Mouse (Mus musculus) forebrain, embryonic 10.5 days (tissue): ENCODE measurements around the gene Syt1. TPM values are rescaled to one million over a fixed set of nuclear protein-coding genes. Genes with fewer than 3 reads are reported as not detected.

Experiments used
- DNase-seq: peaks from one replicate; pipeline ENCODE4 v3.0.0-alpha.2; 2017; ENCODE audit warnings: low spot score; ENCODE audit errors: extremely low spot score
- H3K27ac ChIP-seq: fragments of 300-500 bp; sonication (generic); 2 replicates; pipeline ENCODE4 v1.5.1; 2016; ENCODE audit warnings: mild to moderate bottlenecking
- H3K27me3 ChIP-seq: fragments of 300-500 bp; sonication (generic); 2 replicates; pipeline ENCODE4 v1.6.1; 2016; ENCODE audit warnings: mild to moderate bottlenecking; ENCODE audit not compliant: poor library complexity, severe bottlenecking
- H3K36me3 ChIP-seq: fragments of 300-500 bp; sonication (generic); replicated peaks from 2 replicates; pipeline ENCODE4 v1.6.1; 2016; ENCODE audit warnings: mild to moderate bottlenecking, moderate library complexity
- H3K4me1 ChIP-seq: fragments of 300-500 bp; sonication (generic); 2 replicates; pipeline ENCODE4 v1.6.1; 2016
- H3K4me3 ChIP-seq: fragments of 300-500 bp; sonication (generic); 2 replicates; pipeline ENCODE4 v1.5.1; 2016; ENCODE audit warnings: mild to moderate bottlenecking, moderate library complexity
- H3K9me3 ChIP-seq: fragments of 300-500 bp; sonication (generic); 2 replicates; pipeline ENCODE4 v1.6.1; 2016; ENCODE audit warnings: mild to moderate bottlenecking, moderate library complexity
- WGBS: fragments of 180-500 bp; shearing (Covaris S2); methylation state at CpG from one replicate; pipeline ENCODE4 v1.1.7; 2016; 5-methylcytosine and 5-hydroxymethylcytosine counted together
- polyA plus RNA-seq: library from polyadenylated mRNA; unstranded; fragments of >200 nt; fragmentation: Nextera tagmentation; extraction: Ambion mirVana; gene quantifications from 2 replicates; pipeline ENCODE4 v1.2.1, GENCODE M21; 2016

The Syt1 gene
- polyA plus RNA-seq, 1 experiment from 2014 or later: 3.8 TPM

- Histone ChIP-seq H3K36me3 (no peaks in the 10 kb centered on the region), H3K4me3 (no peak overlapping the region), H3K27ac (no peak overlapping the region), H3K27me3 (no peaks in the 10 kb centered on the region), H3K9me3 (no peaks in the 10 kb centered on the region), H3K4me1 (peaks cover 14% of the 10 kb centered on the region)
- no peak for DNase-seq
Measured at GRCm38 (mm10) chr10:108577611-108578010, 433.2 kb downstream of the Syt1 start.

GRCm38 (mm10) chr10:108572764-108573163, 438.0 kb downstream of the Syt1 start:
- Histone ChIP-seq H3K4me3 (no peak overlapping the region), H3K36me3 (no peaks in the 10 kb centered on the region), H3K9me3 (no peaks in the 10 kb centered on the region), H3K27me3 (no peaks in the 10 kb centered on the region), H3K27ac (no peak overlapping the region), H3K4me1 (peaks cover 46% of the 10 kb centered on the region)
- 77% methylated on average over 4 of the region's 4 CpGs for WGBS
- DNase-seq: no peak

- Histone ChIP-seq H3K27me3 (no peaks in the 10 kb centered on the region), H3K36me3 (no peaks in the 10 kb centered on the region), H3K27ac (no peak overlapping the region), H3K4me1 (peaks cover 48% of the 10 kb centered on the region), H3K4me3 (no peak overlapping the region), H3K9me3 (no peaks in the 10 kb centered on the region)
- WGBS: 53% methylated on average over 5 of the region's 5 CpGs
- no peak for DNase-seq
Measured at GRCm38 (mm10) chr10:108571104-108571503, 439.7 kb downstream of the Syt1 start.

- no peaks in the 10 kb centered on the region for H3K9me3 ChIP-seq
- DNase-seq: no peak
- H3K4me3 ChIP-seq: no peak overlapping the region
- no peaks in the 10 kb centered on the region for H3K36me3 ChIP-seq
- 71% methylated on average over 6 of the region's 6 CpGs for WGBS
- H3K4me1 ChIP-seq: peaks cover 48% of the 10 kb centered on the region
- no peaks in the 10 kb centered on the region for H3K27me3 ChIP-seq
- 0 out of 2 replicates have a peak overlapping the region, but pooled peaks have one; percentile 4 for H3K27ac ChIP-seq
Measured at GRCm38 (mm10) chr10:108569568-108570139, 441.1 kb downstream of the Syt1 start.

- no peaks in the 10 kb centered on the region for H3K36me3 ChIP-seq
- DNase-seq: no peak
- H3K9me3 ChIP-seq: no peaks in the 10 kb centered on the region
- H3K4me1 ChIP-seq: peaks cover 48% of the 10 kb centered on the region
- no peak overlapping the region for H3K4me3 ChIP-seq
- WGBS: 62% methylated on average over 6 of the region's 6 CpGs
- no peaks in the 10 kb centered on the region for H3K27me3 ChIP-seq
- 0 out of 2 replicates have a peak overlapping the region, but pooled peaks have one; percentile 4 for H3K27ac ChIP-seq
Measured at GRCm38 (mm10) chr10:108568925-108569324, 441.9 kb downstream of the Syt1 start.

GRCm38 (mm10) chr10:108568136-108568535, 442.6 kb downstream of the Syt1 start:
- peak overlapping the region; percentile 31 for H3K27ac ChIP-seq
- H3K36me3 ChIP-seq: no peaks in the 10 kb centered on the region
- no peaks in the 10 kb centered on the region for H3K9me3 ChIP-seq
- WGBS: 14% methylated on average over 8 of the region's 8 CpGs
- no peaks in the 10 kb centered on the region for H3K27me3 ChIP-seq
- peak; percentile 39 for DNase-seq
- no peak overlapping the region for H3K4me3 ChIP-seq
- peaks cover 48% of the 10 kb centered on the region for H3K4me1 ChIP-seq

- peaks cover 48% of the 10 kb centered on the region for H3K4me1 ChIP-seq
- WGBS: 96% methylated on average over 6 of the region's 6 CpGs
- H3K27me3 ChIP-seq: no peaks in the 10 kb centered on the region
- H3K4me3 ChIP-seq: no peak overlapping the region
- DNase-seq: no peak
- H3K27ac ChIP-seq: no peak overlapping the region
- no peaks in the 10 kb centered on the region for H3K9me3 ChIP-seq
- no peaks in the 10 kb centered on the region for H3K36me3 ChIP-seq
Measured at GRCm38 (mm10) chr10:108567456-108567855, 443.3 kb downstream of the Syt1 start.

- DNase-seq: no peak
- H3K9me3 ChIP-seq: no peaks in the 10 kb centered on the region
- peaks cover 10% of the 10 kb centered on the region for H3K4me1 ChIP-seq
- H3K36me3 ChIP-seq: no peaks in the 10 kb centered on the region
- WGBS: 80% methylated on average over 2 of the region's 2 CpGs
- no peaks in the 10 kb centered on the region for H3K27me3 ChIP-seq
- H3K27ac ChIP-seq: no peak overlapping the region
- no peak overlapping the region for H3K4me3 ChIP-seq
Measured at GRCm38 (mm10) chr10:108559607-108559908, 451.2 kb downstream of the Syt1 start.

- H3K9me3 ChIP-seq: no peaks in the 10 kb centered on the region
- H3K4me1 ChIP-seq: peaks cover 10% of the 10 kb centered on the region
- DNase-seq: no peak
- no peak overlapping the region for H3K4me3 ChIP-seq
- no peaks in the 10 kb centered on the region for H3K36me3 ChIP-seq
- 85% methylated on average over 19 of the region's 19 CpGs for WGBS
- no peak overlapping the region for H3K27ac ChIP-seq
- H3K27me3 ChIP-seq: no peaks in the 10 kb centered on the region
Measured at GRCm38 (mm10) chr10:108558812-108559606, 451.8 kb downstream of the Syt1 start.

- no peaks in the 10 kb centered on the region for H3K4me1 ChIP-seq
- H3K27ac ChIP-seq: no peak overlapping the region
- H3K4me3 ChIP-seq: no peak overlapping the region
- WGBS: 87% methylated on average over 6 of the region's 6 CpGs
- no peaks in the 10 kb centered on the region for H3K36me3 ChIP-seq
- H3K9me3 ChIP-seq: no peaks in the 10 kb centered on the region
- H3K27me3 ChIP-seq: no peaks in the 10 kb centered on the region
- DNase-seq: no peak
Measured at GRCm38 (mm10) chr10:108552544-108552943, 458.2 kb downstream of the Syt1 start.

GRCm38 (mm10) chr10:108545715-108546114, 465.1 kb downstream of the Syt1 start:
- Histone ChIP-seq H3K4me1 (no peaks in the 10 kb centered on the region), H3K9me3 (no peaks in the 10 kb centered on the region), H3K27me3 (no peaks in the 10 kb centered on the region), H3K36me3 (no peaks in the 10 kb centered on the region), H3K27ac (no peak overlapping the region), H3K4me3 (no peak overlapping the region)
- WGBS: 93% methylated on average over 3 of the region's 3 CpGs
- DNase-seq: no peak

- DNase-seq: no peak
- no peak overlapping the region for H3K27ac ChIP-seq
- H3K4me3 ChIP-seq: no peak overlapping the region
- H3K4me1 ChIP-seq: no peaks in the 10 kb centered on the region
- H3K27me3 ChIP-seq: no peaks in the 10 kb centered on the region
- H3K36me3 ChIP-seq: no peaks in the 10 kb centered on the region
- no peaks in the 10 kb centered on the region for H3K9me3 ChIP-seq
- WGBS: 83% methylated on average over 9 of the region's 9 CpGs
Measured at GRCm38 (mm10) chr10:108541555-108541954, 469.2 kb downstream of the Syt1 start.

GRCm38 (mm10) chr10:108538546-108538945, 472.2 kb downstream of the Syt1 start:
- Histone ChIP-seq H3K27me3 (no peaks in the 10 kb centered on the region), H3K4me1 (0 out of 2 replicates have a peak, but pooled peaks cover 5% of the 10 kb centered on the region), H3K9me3 (no peaks in the 10 kb centered on the region), H3K4me3 (no peak overlapping the region), H3K36me3 (no peaks in the 10 kb centered on the region), H3K27ac (no peak overlapping the region)
- WGBS: 99% methylated on average over 3 of the region's 3 CpGs
- no peak for DNase-seq
